ENCODE assay signal across 19 mouse cellular contexts in genomic region chr19:12491636-12492035, GRCm38 (mm10). TPM values are rescaled to one million over a fixed set of nuclear protein-coding genes. Genes with fewer than 3 reads are reported as not detected.
DNase-seq lines count a peak whose midpoint lies in the region; ATAC-seq lines count a peak whose summit lies in the region.
"Had no signal": no experiment of that assay in that cellular context is flagged by ENCODE, and none has a peak within 500 bp of the region (broad histone marks: within the 10 kb centered on the region; RNA-seq: fewer than 3 reads in every experiment).

No protein-coding gene starts in this region.

- H3K9me3 ChIP-seq in forebrain, embryonic 10.5 days, result no peaks in the 10 kb centered on the region; the same call in 1 of the 2 replicates
- no peaks in the 10 kb centered on the region for H3K9me3 ChIP-seq in forebrain, embryonic 11.5 days (ENCODE audit: control insufficient read depth, low read length)
- H3K9me3 ChIP-seq in hindbrain, embryonic 12.5 days (replicated peaks), result no peaks in the 10 kb centered on the region; the same call in 1 of the 2 replicates
- H3K9me3 ChIP-seq in hindbrain, embryonic 14.5 days (ENCODE audit: control insufficient read depth, low read length), result no peaks in the 10 kb centered on the region
- no peaks in the 10 kb centered on the region for H3K9me3 ChIP-seq in kidney, embryonic 16.5 days (ENCODE audit: low read length)
- H3K9me3 ChIP-seq: limb, embryonic 15.5 days had no signal

- peaks cover 100% of the 10 kb centered on the region for H3K4me1 ChIP-seq in forebrain, embryonic 10.5 days
- H3K4me1 ChIP-seq in forebrain, embryonic 11.5 days (replicated peaks; ENCODE audit: control insufficient read depth, insufficient read depth, low read length), result peaks cover 30% of the 10 kb centered on the region
- H3K4me1 ChIP-seq in hindbrain, embryonic 12.5 days, result peaks cover 90% of the 10 kb centered on the region
- H3K4me1 ChIP-seq in hindbrain, embryonic 14.5 days (replicated peaks; ENCODE audit: control insufficient read depth, insufficient read depth, low read length), result peaks cover 64% of the 10 kb centered on the region
- peaks cover 32% of the 10 kb centered on the region for H3K4me1 ChIP-seq in kidney, embryonic 16.5 days (ENCODE audit: insufficient read depth, low read length)

- H3K4me2 ChIP-seq in forebrain, embryonic 11.5 days (ENCODE audit: low read depth, low read length, severe bottlenecking), result no peak overlapping the region
- H3K4me2 ChIP-seq in hindbrain, embryonic 12.5 days (replicated peaks), result no peak overlapping the region
- no peak overlapping the region for H3K4me2 ChIP-seq in hindbrain, embryonic 14.5 days (replicated peaks)
- H3K4me2 ChIP-seq in kidney, embryonic 16.5 days (replicated peaks; ENCODE audit: low read depth, low read length), result no peak overlapping the region
- H3K4me2 ChIP-seq: limb, embryonic 15.5 days; lung, embryonic 14.5 days had no signal

- peak overlapping the region; percentile 91; the same call in 1 of the 2 replicates for H3K27ac ChIP-seq in forebrain, embryonic 10.5 days
- H3K27ac ChIP-seq in forebrain, embryonic 11.5 days (ENCODE audit: low read depth, low read length), result no peak overlapping the region
- H3K27ac ChIP-seq in hindbrain, embryonic 12.5 days, result peak overlapping the region; percentile 89
- no peak overlapping the region; the same call in 1 of the 2 replicates for H3K27ac ChIP-seq in hindbrain, embryonic 14.5 days
- no peak overlapping the region for H3K27ac ChIP-seq in kidney, embryonic 16.5 days (ENCODE audit: low read length)
- H3K27ac ChIP-seq: left cerebral cortex, adult 2 months; limb, embryonic 15.5 days; liver, embryonic 14.5 days had no signal

- no peaks in the 10 kb centered on the region for H3K27me3 ChIP-seq in forebrain, embryonic 10.5 days (ENCODE audit: poor library complexity, severe bottlenecking)
- H3K27me3 ChIP-seq in forebrain, embryonic 11.5 days (ENCODE audit: control insufficient read depth, insufficient read depth, low read length), result no peaks in the 10 kb centered on the region
- no peaks in the 10 kb centered on the region for H3K27me3 ChIP-seq in hindbrain, embryonic 12.5 days
- no peaks in the 10 kb centered on the region for H3K27me3 ChIP-seq in hindbrain, embryonic 14.5 days (ENCODE audit: control insufficient read depth, insufficient read depth, low read length)
- H3K27me3 ChIP-seq in kidney, embryonic 16.5 days (ENCODE audit: insufficient read depth, low read length), result no peaks in the 10 kb centered on the region
- H3K27me3 ChIP-seq: limb, embryonic 15.5 days had no signal

- no peak overlapping the region for H3K9ac ChIP-seq in forebrain, embryonic 11.5 days (ENCODE audit: low read length)
- H3K9ac ChIP-seq in hindbrain, embryonic 12.5 days, result no peak overlapping the region
- H3K9ac ChIP-seq in hindbrain, embryonic 14.5 days, result no peak overlapping the region
- no peak overlapping the region for H3K9ac ChIP-seq in kidney, embryonic 16.5 days (replicated peaks; ENCODE audit: low read length)
- H3K9ac ChIP-seq: limb, embryonic 15.5 days; liver, embryonic 14.5 days; lung, embryonic 14.5 days had no signal

- ATAC-seq in forebrain, embryonic 11.5 days (replicated peaks; ENCODE audit: low FRiP score), result no peak
- ATAC-seq in hindbrain, embryonic 12.5 days (ENCODE audit: low FRiP score), result no peak
- no peak for ATAC-seq in hindbrain, embryonic 14.5 days (ENCODE audit: low FRiP score)
- no peak for ATAC-seq in kidney, embryonic 16.5 days (ENCODE audit: low FRiP score, low TSS enrichment)
- ATAC-seq: CD4-positive, CD25-positive, alpha-beta regulatory T cell, adult 4 months had no signal

- DNase-seq in forebrain, embryonic 10.5 days (ENCODE audit: extremely low spot score, low spot score), result no peak
- DNase-seq in forebrain, embryonic 11.5 days (ENCODE audit: low spot score), result no peak
- DNase-seq in hindbrain, embryonic 14.5 days (ENCODE audit: low spot score), result no peak
- peak; percentile 41 for DNase-seq in urinary bladder, postnatal 14 days (ENCODE audit: low spot score)
- no peak for DNase-seq in urinary bladder, postnatal 25 days (ENCODE audit: low spot score)
- no peak for DNase-seq in lung, postnatal 36 days
- DNase-seq: adrenal gland, postnatal 36 days; gastrocnemius, postnatal 36 days; kidney, adult 11 months; kidney, postnatal 10 days; lung, embryonic 14.5 days; retina, postnatal 1 day had no signal

- peaks cover 66% of the 10 kb centered on the region for H3K36me3 ChIP-seq in forebrain, embryonic 10.5 days (replicated peaks)
- peaks cover 9% of the 10 kb centered on the region for H3K36me3 ChIP-seq in forebrain, embryonic 11.5 days (ENCODE audit: control insufficient read depth, insufficient read depth, low read length)
- peaks cover 23% of the 10 kb centered on the region for H3K36me3 ChIP-seq in hindbrain, embryonic 12.5 days
- H3K36me3 ChIP-seq in hindbrain, embryonic 14.5 days (replicated peaks; ENCODE audit: control insufficient read depth, insufficient read depth), result peaks cover 27% of the 10 kb centered on the region
- H3K36me3 ChIP-seq in kidney, embryonic 16.5 days (ENCODE audit: insufficient read depth, low read length), result peaks cover 26% of the 10 kb centered on the region

- WGBS in forebrain, embryonic 10.5 days, result 94% methylated on average over 7 of the region's 7 CpGs
- WGBS in forebrain, embryonic 11.5 days, result 92% methylated on average over 7 of the region's 7 CpGs
- WGBS in hindbrain, embryonic 12.5 days, result 92% methylated on average over 7 of the region's 7 CpGs
- WGBS in hindbrain, embryonic 14.5 days, result 87% methylated on average over 7 of the region's 7 CpGs
- 94% methylated on average over 7 of the region's 7 CpGs for WGBS in kidney, embryonic 16.5 days

- no peak overlapping the region for H3K4me3 ChIP-seq in forebrain, embryonic 10.5 days
- no peak overlapping the region for H3K4me3 ChIP-seq in forebrain, embryonic 11.5 days (ENCODE audit: low read depth, low read length)
- no peak overlapping the region for H3K4me3 ChIP-seq in hindbrain, embryonic 12.5 days
- no peak overlapping the region for H3K4me3 ChIP-seq in hindbrain, embryonic 14.5 days (replicated peaks; ENCODE audit: low read length)
- H3K4me3 ChIP-seq in kidney, embryonic 16.5 days (ENCODE audit: low read length), result no peak overlapping the region
- H3K4me3 ChIP-seq: left cerebral cortex, adult 2 months; limb, embryonic 15.5 days; myocyte had no signal

RNA-seq across cellular contexts. Expression of gene Dtx4, which starts 9.6 kb away (rescaled TPM):
- polyA plus RNA-seq in forebrain, embryonic 10.5 days (2016; fragmentation: Nextera tagmentation; extraction: Ambion mirVana), result 31.7 and 34.3 TPM in 2 replicates
- 39.8 and 40.2 TPM in 2 replicates for polyA plus RNA-seq in forebrain, embryonic 11.5 days (2014; fragmentation: Nextera tagmentation; extraction: Ambion mirVana)
- polyA plus RNA-seq in hindbrain, embryonic 12.5 days (2016; fragmentation: Nextera tagmentation; extraction: Ambion mirVana), result 56.7 and 58.6 TPM in 2 replicates
- 44.1 and 50.6 TPM in 2 replicates for polyA plus RNA-seq in hindbrain, embryonic 14.5 days (2014; fragmentation: Nextera tagmentation; extraction: Ambion mirVana)
- 6.1 and 6.6 TPM in 2 replicates for polyA plus RNA-seq in kidney, embryonic 16.5 days (2015; fragmentation: Nextera tagmentation; extraction: Ambion mirVana)

RNA-seq across cellular contexts. Expression of gene Mpeg1, which starts 31.1 kb away (rescaled TPM):
- polyA plus RNA-seq in forebrain, embryonic 10.5 days (2016; fragmentation: Nextera tagmentation; extraction: Ambion mirVana), result 0.11 and 0.17 TPM in 2 replicates
- polyA plus RNA-seq in forebrain, embryonic 11.5 days (2014; fragmentation: Nextera tagmentation; extraction: Ambion mirVana), result 0.28 and 0.41 TPM in 2 replicates
- 0.70 and 0.75 TPM in 2 replicates for polyA plus RNA-seq in hindbrain, embryonic 12.5 days (2016; fragmentation: Nextera tagmentation; extraction: Ambion mirVana)
- polyA plus RNA-seq in hindbrain, embryonic 14.5 days (2014; fragmentation: Nextera tagmentation; extraction: Ambion mirVana), result 0.91 and 1.3 TPM in 2 replicates
- polyA plus RNA-seq in kidney, embryonic 16.5 days (2015; fragmentation: Nextera tagmentation; extraction: Ambion mirVana), result 0.54 and 0.62 TPM in 2 replicates

RNA-seq across cellular contexts. Expression of gene Fam111a, which starts 53.9 kb away (rescaled TPM):
- polyA plus RNA-seq in forebrain, embryonic 10.5 days (2016; fragmentation: Nextera tagmentation; extraction: Ambion mirVana), result 21.0 and 22.0 TPM in 2 replicates
- polyA plus RNA-seq in forebrain, embryonic 11.5 days (2014; fragmentation: Nextera tagmentation; extraction: Ambion mirVana), result 25.0 and 28.7 TPM in 2 replicates
- 15.6 and 17.2 TPM in 2 replicates for polyA plus RNA-seq in hindbrain, embryonic 12.5 days (2016; fragmentation: Nextera tagmentation; extraction: Ambion mirVana)
- 7.1 and 7.5 TPM in 2 replicates for polyA plus RNA-seq in hindbrain, embryonic 14.5 days (2014; fragmentation: Nextera tagmentation; extraction: Ambion mirVana)
- 24.3 and 26.0 TPM in 2 replicates for polyA plus RNA-seq in kidney, embryonic 16.5 days (2015; fragmentation: Nextera tagmentation; extraction: Ambion mirVana)

Comparison
In these comparisons a context has a peak if more than half of its experiments do, and no peak if none do; other contexts are left out.
1. H3K27ac ChIP-seq: peak in forebrain, embryonic 10.5 days (single experiment) and hindbrain, embryonic 12.5 days (single experiment); none in forebrain, embryonic 11.5 days (single experiment), hindbrain, embryonic 14.5 days (single experiment) and kidney, embryonic 16.5 days (single experiment).